Mouse (Mus musculus) MEL (cell line): ENCODE data around the gene Plekha5. TPM values are rescaled to one million over a fixed set of nuclear protein-coding genes. Genes with fewer than 3 reads are reported as not detected.

Experiments used
- DNase-seq: peaks from one replicate; pipeline ENCODE4 v3.0.0; 2011; ENCODE audit warnings: low read depth, low spot score
- H3K27ac ChIP-seq: 2 replicates; pipeline ENCODE4 v1.5.1; 2012; ENCODE audit warnings: low read depth, mild to moderate bottlenecking, control low read depth, low read length, moderate library complexity; ENCODE audit not compliant: control insufficient read depth
- H3K27me3 ChIP-seq, 2 experiments: fragments of 150-350 bp in 1 of 2; sonication (generic) in 1 of 2; 2 replicates each; pipeline ENCODE4 v1.6.1; 2012; ENCODE audit warnings: low read length in 2 of 2, mild to moderate bottlenecking in 2 of 2, improper control_type of control experiment in 1 of 2, moderate library complexity in 1 of 2; ENCODE audit not compliant: insufficient read depth in 2 of 2, control insufficient read depth in 1 of 2
- H3K36me3 ChIP-seq, 2 experiments: 2 replicates each; pipeline ENCODE4 v1.6.1; 2012 to 2014; ENCODE audit warnings: low read length in 2 of 2, improper control_type of control experiment in 1 of 2, inconsistent platforms in 1 of 2, mild to moderate bottlenecking in 1 of 2; ENCODE audit not compliant: insufficient read depth in 2 of 2, control insufficient read depth in 1 of 2
- H3K4me1 ChIP-seq, 2 experiments: fragments of 150-350 bp in 1 of 2; sonication (generic) in 1 of 2; 2 replicates each; pipeline ENCODE4 v1.6.1; 2012; ENCODE audit warnings: low read length in 2 of 2, improper control_type of control experiment in 1 of 2, mild to moderate bottlenecking in 1 of 2; ENCODE audit not compliant: insufficient read depth in 2 of 2, control insufficient read depth in 1 of 2
- H3K4me3 ChIP-seq, 2 experiments: fragments of 150-350 bp in 1 of 2; sonication (generic) in 1 of 2; 2 replicates each; pipeline ENCODE4 v1.5.1; 2012; ENCODE audit warnings: low read depth in 2 of 2, low read length in 2 of 2, mild to moderate bottlenecking in 2 of 2, moderate library complexity in 2 of 2, control low read depth in 1 of 2, improper control_type of control experiment in 1 of 2; ENCODE audit not compliant: control insufficient read depth in 1 of 2, insufficient read depth in 1 of 2
- H3K79me2 ChIP-seq: 2 replicates; pipeline ENCODE4 v1.6.1; 2012; ENCODE audit warnings: mild to moderate bottlenecking, low read length, moderate library complexity; ENCODE audit not compliant: control insufficient read depth, poor library complexity, insufficient read depth
- H3K9ac ChIP-seq: 2 replicates; pipeline ENCODE4 v1.6.1; 2012; ENCODE audit warnings: low read depth, mild to moderate bottlenecking, control low read depth, low read length, moderate library complexity; ENCODE audit not compliant: control insufficient read depth, poor library complexity, severe bottlenecking
- H3K9me3 ChIP-seq: fragments of 150-350 bp; sonication (generic); replicated peaks from 2 replicates; pipeline ENCODE4 v1.6.1; 2012; ENCODE audit warnings: mild to moderate bottlenecking, low read length, improper control_type of control experiment, moderate library complexity; ENCODE audit not compliant: insufficient read depth
- BHLHE40 ChIP-seq: IDR thresholded peaks from 2 replicates; pipeline ENCODE4 v1.6.1; 2012; ENCODE audit warnings: low read depth, mild to moderate bottlenecking, inconsistent platforms, low read length, improper control_type of control experiment, borderline replicate concordance
- CHD2 ChIP-seq: IDR thresholded peaks from 2 replicates; pipeline ENCODE4 v1.6.1; 2011; ENCODE audit warnings: low read length, improper control_type of control experiment
- CTCF ChIP-seq, 3 experiments: IDR thresholded peaks in 2 of 3; conservative IDR thresholded peaks in 1 of 3; 2 replicates each; pipeline ENCODE4 v1.5.1; 2011 to 2012; ENCODE audit warnings: low read length in 3 of 3, low read depth in 2 of 3, mild to moderate bottlenecking in 2 of 3, improper control_type of control experiment in 1 of 3, inconsistent platforms in 1 of 3, mixed read lengths in 1 of 3, moderate library complexity in 1 of 3; ENCODE audit not compliant: control insufficient read depth in 1 of 3, insufficient read depth in 1 of 3, poor library complexity in 1 of 3, severe bottlenecking in 1 of 3
- E2F4 ChIP-seq: IDR thresholded peaks from 2 replicates; pipeline ENCODE4 v1.6.1; 2011; ENCODE audit warnings: low read depth, low read length, improper control_type of control experiment, borderline replicate concordance
- ELF1 ChIP-seq: IDR thresholded peaks from 2 replicates; pipeline ENCODE4 v1.6.1; 2014; ENCODE audit warnings: low read depth, mild to moderate bottlenecking, inconsistent platforms, low read length, improper control_type of control experiment, moderate library complexity
- GABPA ChIP-seq: IDR thresholded peaks from 2 replicates; pipeline ENCODE4 v1.6.1; 2012; ENCODE audit warnings: low read depth, mild to moderate bottlenecking, inconsistent platforms, low read length, improper control_type of control experiment, moderate library complexity
- KAT2A ChIP-seq: conservative IDR thresholded peaks from 2 replicates; pipeline ENCODE4 v1.6.1; 2012; ENCODE audit warnings: low read depth, low read length, improper control_type of control experiment, inconsistent platforms
- MAZ ChIP-seq: IDR thresholded peaks from 2 replicates; pipeline ENCODE4 v1.6.1; 2012; ENCODE audit warnings: low read depth, mild to moderate bottlenecking, inconsistent platforms, low read length, improper control_type of control experiment
- MXI1 ChIP-seq: IDR thresholded peaks from 2 replicates; pipeline ENCODE4 v1.6.1; 2011; ENCODE audit warnings: mild to moderate bottlenecking, low read depth, low read length, improper control_type of control experiment
- MYB ChIP-seq: IDR thresholded peaks from 2 replicates; pipeline ENCODE4 v1.6.1; 2011; ENCODE audit warnings: mild to moderate bottlenecking, low read depth, low read length, improper control_type of control experiment
- MYC ChIP-seq: IDR thresholded peaks from 2 replicates; pipeline ENCODE4 v1.6.1; 2011; ENCODE audit warnings: low read depth, mild to moderate bottlenecking, low read length, improper control_type of control experiment, moderate library complexity
- POLR2A ChIP-seq, 2 experiments: IDR thresholded peaks; 2 replicates each; pipeline ENCODE4 v1.6.1; 2011 to 2012; ENCODE audit warnings: low read length in 2 of 2, mild to moderate bottlenecking in 2 of 2, control low read depth in 1 of 2, improper control_type of control experiment in 1 of 2, low read depth in 1 of 2, moderate library complexity in 1 of 2; ENCODE audit not compliant: control insufficient read depth in 1 of 2, insufficient read depth in 1 of 2, poor library complexity in 1 of 2
- POLR2AphosphoS2 ChIP-seq: IDR thresholded peaks from 2 replicates; pipeline ENCODE4 v1.6.1; 2011; ENCODE audit warnings: low read length, improper control_type of control experiment
- POLR2AphosphoS5 ChIP-seq: IDR thresholded peaks from 2 replicates; pipeline ENCODE4 v1.6.1; 2012; ENCODE audit warnings: low read depth, borderline replicate concordance, mild to moderate bottlenecking, inconsistent platforms, low read length, moderate library complexity, mixed read lengths
- RAD21 ChIP-seq: IDR thresholded peaks from 2 replicates; pipeline ENCODE4 v1.6.1; 2011; ENCODE audit warnings: mild to moderate bottlenecking, low read depth, low read length, improper control_type of control experiment
- SIN3A ChIP-seq: IDR thresholded peaks from 2 replicates; pipeline ENCODE4 v1.6.1; 2012; ENCODE audit warnings: low read length, improper control_type of control experiment, inconsistent platforms
- TBP ChIP-seq: IDR thresholded peaks from 2 replicates; pipeline ENCODE4 v1.8.0; 2011; ENCODE audit warnings: low read depth, low read length, improper control_type of control experiment
- USF2 ChIP-seq, 2 experiments: IDR thresholded peaks; 2 replicates each; pipeline ENCODE4 v1.6.1; 2011 to 2012; ENCODE audit warnings: improper control_type of control experiment in 2 of 2, low read length in 2 of 2, borderline replicate concordance in 1 of 2, inconsistent platforms in 1 of 2, low read depth in 1 of 2, mild to moderate bottlenecking in 1 of 2; ENCODE audit not compliant: insufficient read depth in 1 of 2
- ZKSCAN1 ChIP-seq: IDR thresholded peaks from 2 replicates; pipeline ENCODE4 v1.6.1; 2012; ENCODE audit warnings: low read depth, mild to moderate bottlenecking, inconsistent platforms, low read length, improper control_type of control experiment, moderate library complexity
- ZMIZ1 ChIP-seq: IDR thresholded peaks from 2 replicates; pipeline ENCODE4 v1.6.1; 2012; ENCODE audit warnings: low read depth, mild to moderate bottlenecking, inconsistent platforms, low read length, improper control_type of control experiment, moderate library complexity
- polyA plus RNA-seq, 2 experiments: library from polyadenylated mRNA; stranded (reverse) in 1 of 2; unstranded in 1 of 2; fragments of >175 nt in 1 of 2; fragments of >200 nt in 1 of 2; gene quantifications; 2 replicates each; pipeline versions ENCODE4 v1.2.1 to v1.2.4; 2012; ENCODE audit warnings: low replicate concordance in 2 of 2, low read depth in 1 of 2; ENCODE audit not compliant: insufficient read length in 2 of 2, insufficient read depth in 1 of 2, missing spikeins in 1 of 2
- total RNA-seq: library from RNA; depleted of rRNA; stranded (reverse); fragments of 300-350 nt; gene quantifications from 2 replicates; pipeline ENCODE4 v1.2.3, GENCODE M21; 2012

Gene Plekha5
- total and polyA plus RNA-seq, 3 experiments, result 0.24 to 0.35 TPM; not detected in 1

DNA sequence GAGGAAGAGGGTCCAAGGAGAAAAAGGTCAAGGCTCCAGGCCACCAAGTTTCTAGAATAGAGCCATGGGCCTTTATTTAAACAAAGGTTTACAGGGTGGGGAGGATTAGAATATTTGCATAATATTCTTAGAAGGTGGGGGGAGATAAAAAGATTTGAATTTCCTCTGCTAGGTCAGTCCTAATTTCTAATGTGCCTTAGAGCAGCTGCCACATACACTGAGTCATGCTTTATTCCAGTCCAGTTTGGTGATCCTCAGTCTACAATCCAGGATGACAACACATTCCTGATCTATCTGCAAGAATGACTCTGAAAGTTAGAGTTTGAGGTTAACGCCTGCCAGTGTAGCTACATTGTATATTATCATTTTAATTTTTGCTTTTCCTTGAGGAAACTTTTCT is 197.8 kb downstream of the Plekha5 start:
- Histone ChIP-seq H3K4me1 (peaks cover 6 to 27% of the 10 kb centered on the region in 2 experiments), H3K79me2 (peaks cover 31% of the 10 kb centered on the region), H3K4me3 (no peak overlapping the region), H3K9ac (no peak overlapping the region), H3K27me3 (no peaks in the 10 kb centered on the region), H3K36me3 (peaks cover 0 to 19% of the 10 kb centered on the region in 2 experiments; a peak in 2 of 4 replicates), H3K9me3 (no peaks in the 10 kb centered on the region), H3K27ac (no peak overlapping the region)
- DNase-seq, result no peak
- TF ChIP-seq POLR2AphosphoS5, result no peak
- no peak for TF ChIP-seq MXI1
- no peak for TF ChIP-seq GABPA
- TF ChIP-seq ELF1, result no peak
- no peak for TF ChIP-seq CTCF (IDR thresholded peaks at IDR 0.05 in 2 of 3, conservative IDR thresholded peaks at IDR 0.05 in 1 of 3; ENCODE audit: control insufficient read depth in 1 of 3, insufficient read depth in 1 of 3, low read depth in 2 of 3, low read length in 3 of 3, poor library complexity in 1 of 3, severe bottlenecking in 1 of 3)
- TF ChIP-seq CHD2, result no peak
- TF ChIP-seq RAD21, result no peak
- TF ChIP-seq MYC, result no peak
- no peak for TF ChIP-seq ZKSCAN1
- TF ChIP-seq TBP, result no peak
- no peak for TF ChIP-seq BHLHE40
- TF ChIP-seq POLR2A (IDR thresholded peaks at IDR 0.05; ENCODE audit: control insufficient read depth in 1 of 2, insufficient read depth in 1 of 2, low read depth in 1 of 2, low read length in 2 of 2, poor library complexity in 1 of 2), result no peak
- TF ChIP-seq MAZ, result no peak

DNA sequence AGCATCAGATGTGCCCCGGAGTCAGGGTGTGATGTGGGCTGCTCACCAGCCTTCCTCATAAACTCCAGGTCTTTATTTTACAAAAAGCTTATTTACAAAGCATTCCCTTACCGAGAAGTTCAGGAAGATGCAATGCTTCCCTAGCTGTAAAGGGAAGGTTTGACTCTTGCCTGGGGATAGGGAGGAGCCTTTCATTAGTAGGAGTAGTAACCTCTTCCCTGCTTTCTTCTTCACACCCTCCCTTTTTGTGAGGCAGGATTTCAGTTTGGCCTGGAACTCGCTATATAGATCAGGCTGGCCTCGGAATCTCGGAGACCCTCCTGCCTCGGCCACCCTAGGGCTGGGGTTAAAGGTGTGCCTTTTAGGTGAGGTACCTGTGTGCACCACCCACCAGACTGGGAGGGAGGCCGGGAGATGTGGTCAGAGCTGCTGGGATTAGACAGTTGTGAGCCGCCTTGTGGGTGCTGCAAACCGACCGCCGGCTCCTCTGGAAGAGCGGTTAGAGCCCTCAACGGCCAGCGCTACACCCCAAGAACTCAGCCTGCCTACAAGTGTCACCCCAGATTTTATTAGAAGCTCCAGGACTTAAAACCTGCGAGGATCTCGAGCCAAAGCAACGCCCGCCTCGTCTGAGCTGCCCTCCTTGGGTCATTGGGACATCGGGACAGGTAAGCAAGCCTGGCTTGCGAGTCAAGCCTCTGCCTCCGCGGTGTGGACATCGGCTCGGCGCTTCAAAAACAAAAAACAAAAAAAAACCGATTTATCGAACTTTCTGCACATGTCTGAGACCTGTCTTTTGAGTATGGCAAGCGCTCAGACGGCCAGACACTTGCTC is 198.8 kb downstream of the Plekha5 start, which contains the start of gene Aebp2:
Gene Aebp2 (plus strand): TSS at position 273 of the 835 bp plus-strand sequence.
- DNase-seq, result no peak
- no peaks in the 10 kb centered on the region for H3K9me3 ChIP-seq
- peak within 1 kb of the TSS; percentile 91 for H3K27ac ChIP-seq
- H3K27me3 ChIP-seq, result no peaks in the 10 kb centered on the region
- peaks cover 6 to 30% of the 10 kb centered on the region in 2 experiments for H3K4me1 ChIP-seq
- peaks cover 0 to 24% of the 10 kb centered on the region in 2 experiments; a peak in 2 of 4 replicates for H3K36me3 ChIP-seq
- TF ChIP-seq CTCF (IDR thresholded peaks at IDR 0.05 in 2 of 3, conservative IDR thresholded peaks at IDR 0.05 in 1 of 3; ENCODE audit: control insufficient read depth in 1 of 3, insufficient read depth in 1 of 3, low read depth in 2 of 3, low read length in 3 of 3, poor library complexity in 1 of 3, severe bottlenecking in 1 of 3) (no peak), ZMIZ1 (no peak), POLR2AphosphoS2 (no peak), MYB (no peak), GABPA (no peak), USF2 (IDR thresholded peaks at IDR 0.05; ENCODE audit: borderline replicate concordance in 1 of 2, insufficient read depth in 1 of 2, low read depth in 1 of 2, low read length in 2 of 2) (no peak), MAZ (no peak), MXI1 (no peak), E2F4 (no peak), KAT2A (no peak), SIN3A (no peak; the same call in 1 of the 2 replicates)
- TF ChIP-seq, all 39 proteins: peak for 0
- H3K4me3 ChIP-seq, result peak within 1 kb of the TSS; percentile 44 to 93
- H3K9ac ChIP-seq, result peak within 1 kb of the TSS; percentile 98
- H3K79me2 ChIP-seq, result peaks cover 39% of the 10 kb centered on the region
